Mouse (Mus musculus) ES-Bruce4 (cell line): ENCODE measurements around the gene Rdh8. TPM values are rescaled to one million over a fixed set of nuclear protein-coding genes. Genes with fewer than 3 reads are reported as not detected.

ENCODE experiments used
- H3K27ac ChIP-seq: 2 replicates; pipeline ENCODE4 v1.5.1; 2012; ENCODE audit warnings: low read length, inconsistent platforms; ENCODE audit not compliant: insufficient read depth
- H3K27me3 ChIP-seq: 2 replicates; pipeline ENCODE4 v1.6.1; 2012; ENCODE audit warnings: mild to moderate bottlenecking, low read length, inconsistent platforms; ENCODE audit not compliant: control insufficient read depth, poor library complexity, insufficient read depth, severe bottlenecking
- H3K36me3 ChIP-seq: 2 replicates; pipeline ENCODE4 v1.6.1; 2012; ENCODE audit warnings: inconsistent platforms, mild to moderate bottlenecking, low read length, moderate library complexity; ENCODE audit not compliant: control insufficient read depth, poor library complexity, insufficient read depth, severe bottlenecking
- H3K4me1 ChIP-seq: one replicate; pipeline ENCODE4 v1.8.1; 2011; ENCODE audit warnings: low read length; ENCODE audit not compliant: control insufficient read depth, insufficient read depth
- H3K4me3 ChIP-seq: 2 replicates; pipeline ENCODE4 v1.5.1; 2011; ENCODE audit warnings: low read depth, mild to moderate bottlenecking, low read length
- H3K9ac ChIP-seq: 2 replicates; pipeline ENCODE4 v1.6.1; 2012; ENCODE audit warnings: low read depth, mild to moderate bottlenecking, inconsistent platforms; ENCODE audit not compliant: poor library complexity, severe bottlenecking
- H3K9me3 ChIP-seq: replicated peaks from 2 replicates; pipeline ENCODE4 v1.6.1; 2012; ENCODE audit warnings: mild to moderate bottlenecking, low read length, inconsistent platforms; ENCODE audit not compliant: control insufficient read depth, poor library complexity, insufficient read depth, severe bottlenecking
- CTCF ChIP-seq: IDR thresholded peaks from one replicate; pipeline ENCODE4 v1.8.1; 2011; ENCODE audit warnings: low read depth, low read length
- EP300 ChIP-seq: IDR thresholded peaks from 2 replicates; pipeline ENCODE4 v1.6.1; 2011; ENCODE audit warnings: low read depth, low read length; ENCODE audit not compliant: insufficient read depth
- POLR2A ChIP-seq: IDR thresholded peaks from one replicate; pipeline ENCODE4 v1.8.1; 2011; ENCODE audit warnings: low read length; ENCODE audit not compliant: insufficient read depth
- polyA plus RNA-seq: library from polyadenylated mRNA; stranded (reverse); fragments of >200 nt; gene quantifications from 2 replicates; pipeline ENCODE4 v1.2.4, GENCODE M21; 2011; ENCODE audit warnings: low read depth; ENCODE audit not compliant: missing spikeins, insufficient read depth, insufficient read length

The Rdh8 gene
- polyA plus RNA-seq, 1 experiment = not detected

- no peak overlapping the region for H3K27ac ChIP-seq
- no peaks in the 10 kb centered on the region for H3K27me3 ChIP-seq
- no peak overlapping the region for H3K4me3 ChIP-seq
- no peaks in the 10 kb centered on the region for H3K36me3 ChIP-seq
- TF ChIP-seq EP300 = no peak
- TF ChIP-seq CTCF = no peak
- TF ChIP-seq POLR2A = no peak
- H3K4me1 ChIP-seq = peaks cover 1% of the 10 kb centered on the region
- no peaks in the 10 kb centered on the region for H3K9me3 ChIP-seq
- H3K9ac ChIP-seq = no peak overlapping the region
These were observed 24.0 kb upstream of the Rdh8 start for GRCm38 (mm10) chr9:20794108-20794806.

- no peaks in the 10 kb centered on the region for H3K27me3 ChIP-seq
- no peak overlapping the region for H3K4me3 ChIP-seq
- H3K9ac ChIP-seq = no peak overlapping the region
- no peak overlapping the region for H3K27ac ChIP-seq
- TF ChIP-seq POLR2A = no peak
- TF ChIP-seq CTCF = peak; percentile 83
- no peak for TF ChIP-seq EP300
- no peaks in the 10 kb centered on the region for H3K9me3 ChIP-seq
- no peaks in the 10 kb centered on the region for H3K36me3 ChIP-seq
- peaks cover 1% of the 10 kb centered on the region for H3K4me1 ChIP-seq
These were observed 13.8 kb upstream of the Rdh8 start for GRCm38 (mm10) chr9:20804266-20805158.

GRCm38 (mm10) chr9:20805159-20805495 is 13.2 kb upstream of the Rdh8 start:
- Histone ChIP-seq H3K27ac (no peak overlapping the region), H3K4me1 (no peaks in the 10 kb centered on the region), H3K36me3 (no peaks in the 10 kb centered on the region), H3K27me3 (no peaks in the 10 kb centered on the region), H3K4me3 (no peak overlapping the region), H3K9ac (no peak overlapping the region), H3K9me3 (no peaks in the 10 kb centered on the region)
- TF ChIP-seq EP300 = no peak
- TF ChIP-seq CTCF = no peak
- TF ChIP-seq POLR2A = no peak

GRCm38 (mm10) chr9:20805706-20806105 is 12.6 kb upstream of the Rdh8 start:
- Histone ChIP-seq H3K36me3 (no peaks in the 10 kb centered on the region), H3K4me1 (no peaks in the 10 kb centered on the region), H3K4me3 (no peak overlapping the region), H3K27me3 (no peaks in the 10 kb centered on the region), H3K9me3 (no peaks in the 10 kb centered on the region), H3K9ac (no peak overlapping the region), H3K27ac (no peak overlapping the region)
- TF ChIP-seq EP300 (no peak), CTCF (no peak)

GRCm38 (mm10) chr9:20810271-20810670 is 8.0 kb upstream of the Rdh8 start:
- Histone ChIP-seq H3K27ac (no peak overlapping the region), H3K36me3 (no peaks in the 10 kb centered on the region), H3K9ac (no peak overlapping the region), H3K4me3 (no peak overlapping the region), H3K27me3 (no peaks in the 10 kb centered on the region), H3K9me3 (no peaks in the 10 kb centered on the region), H3K4me1 (peaks cover 4% of the 10 kb centered on the region)
- TF ChIP-seq CTCF = no peak
- no peak for TF ChIP-seq POLR2A
- TF ChIP-seq EP300 = no peak

GRCm38 (mm10) chr9:20810773-20811172 is 7.5 kb upstream of the Rdh8 start:
- Histone ChIP-seq H3K36me3 (no peaks in the 10 kb centered on the region), H3K27me3 (no peaks in the 10 kb centered on the region), H3K27ac (no peak overlapping the region), H3K4me1 (peaks cover 4% of the 10 kb centered on the region), H3K9ac (no peak overlapping the region), H3K4me3 (no peak overlapping the region), H3K9me3 (no peaks in the 10 kb centered on the region)
- no peak for TF ChIP-seq POLR2A
- TF ChIP-seq EP300 = no peak
- TF ChIP-seq CTCF = no peak
